Comparison of ENCODE assay signal across 9 mouse cellular contexts in genomic region chr16:34093734-34094445, GRCm38 (mm10).
DNase-seq lines count a peak whose midpoint lies in the region; ATAC-seq and TF ChIP-seq lines count a peak whose summit lies in the region.
"Had no signal": no experiment of that assay in that cellular context is flagged by ENCODE, and none has a peak within 500 bp of the region (broad histone marks: within the 10 kb centered on the region; RNA-seq: fewer than 3 reads in every experiment).

No protein-coding gene starts in this region.

- peaks cover 9% of the 10 kb centered on the region; the same call in 1 of the 2 replicates for H3K36me3 ChIP-seq in heart, embryonic 14.5 days (ENCODE audit: control insufficient read depth, insufficient read depth, low read length)
- H3K36me3 ChIP-seq in ES-Bruce4 (ENCODE audit: control insufficient read depth, insufficient read depth, low read length, poor library complexity, severe bottlenecking) = no peaks in the 10 kb centered on the region
- H3K36me3 ChIP-seq in forebrain, embryonic 14.5 days (ENCODE audit: control insufficient read depth, insufficient read depth, low read length) = 0 out of 2 replicates have a peak, but pooled peaks cover 5% of the 10 kb centered on the region
- H3K36me3 ChIP-seq in liver, embryonic 15.5 days (replicated peaks) = no peaks in the 10 kb centered on the region

- peak overlapping the region; percentile 88 for H3K9ac ChIP-seq in heart, embryonic 14.5 days (ENCODE audit: low read length)
- no peak overlapping the region for H3K9ac ChIP-seq in ES-Bruce4 (ENCODE audit: low read depth, poor library complexity, severe bottlenecking)
- H3K9ac ChIP-seq in forebrain, embryonic 14.5 days (ENCODE audit: low read length) = peak overlapping the region; percentile 57
- no peak overlapping the region for H3K9ac ChIP-seq in liver, embryonic 15.5 days

- no peak for TF ChIP-seq EP300 in ES-Bruce4 (IDR thresholded peaks at IDR 0.05; ENCODE audit: insufficient read depth, low read depth, low read length)

- H3K4me2 ChIP-seq in heart, embryonic 14.5 days (ENCODE audit: low read length) = peak overlapping the region; percentile 88
- peak overlapping the region; percentile 64 for H3K4me2 ChIP-seq in forebrain, embryonic 14.5 days (ENCODE audit: low read length)
- H3K4me2 ChIP-seq in liver, embryonic 15.5 days = peak overlapping the region; percentile 76

- H3K27me3 ChIP-seq in heart, embryonic 14.5 days (ENCODE audit: control insufficient read depth, insufficient read depth, low read length) = no peaks in the 10 kb centered on the region
- no peaks in the 10 kb centered on the region for H3K27me3 ChIP-seq in ES-Bruce4 (ENCODE audit: control insufficient read depth, insufficient read depth, low read length, poor library complexity, severe bottlenecking)
- peaks cover 11% of the 10 kb centered on the region; the same call in 1 of the 2 replicates for H3K27me3 ChIP-seq in forebrain, embryonic 14.5 days (replicated peaks; ENCODE audit: control insufficient read depth, insufficient read depth, low read length)
- H3K27me3 ChIP-seq in liver, embryonic 15.5 days = peaks cover 53% of the 10 kb centered on the region
- H3K27me3 ChIP-seq: Patski had no signal

- peak overlapping the region; percentile 59 to 77 for H3K27ac ChIP-seq in heart, embryonic 14.5 days (replicated peaks in 1 of 2; ENCODE audit: control insufficient read depth in 1 of 2, insufficient read depth in 1 of 2, low read depth in 2 of 2, low read length in 2 of 2)
- H3K27ac ChIP-seq in ES-Bruce4 (ENCODE audit: insufficient read depth, low read length) = no peak overlapping the region
- H3K27ac ChIP-seq in forebrain, embryonic 14.5 days (ENCODE audit: low read depth, low read length) = peak overlapping the region; percentile 62; the same call in 1 of the 2 replicates
- H3K27ac ChIP-seq in liver, embryonic 15.5 days (replicated peaks) = no peak overlapping the region

- H3K4me1 ChIP-seq in heart, embryonic 14.5 days (ENCODE audit: control insufficient read depth in 2 of 2, insufficient read depth in 2 of 2, low read length in 2 of 2) = peaks cover 5 to 25% of the 10 kb centered on the region in 2 experiments
- no peaks in the 10 kb centered on the region for H3K4me1 ChIP-seq in ES-Bruce4 (ENCODE audit: control insufficient read depth, insufficient read depth, low read length)
- peaks cover 26% of the 10 kb centered on the region for H3K4me1 ChIP-seq in forebrain, embryonic 14.5 days (ENCODE audit: control insufficient read depth, insufficient read depth, low read length)
- peaks cover 27% of the 10 kb centered on the region for H3K4me1 ChIP-seq in liver, embryonic 15.5 days (replicated peaks)

- H3K4me3 ChIP-seq in heart, embryonic 14.5 days (ENCODE audit: control insufficient read depth in 1 of 2, insufficient read depth in 1 of 2, low read depth in 1 of 2, low read length in 2 of 2) = peak overlapping the region; percentile 77 to 86
- peak overlapping the region; percentile 51 for H3K4me3 ChIP-seq in ES-Bruce4 (ENCODE audit: low read depth, low read length)
- H3K4me3 ChIP-seq in forebrain, embryonic 14.5 days (ENCODE audit: low read depth, low read length) = peak overlapping the region; percentile 31
- peak overlapping the region; percentile 62 for H3K4me3 ChIP-seq in liver, embryonic 15.5 days (replicated peaks)

- no peak for DNase-seq in heart, postnatal 10 days
- DNase-seq in forebrain, embryonic 14.5 days (ENCODE audit: low spot score) = no peak
- no peak for DNase-seq in layer of hippocampus, adult 8-10 months (ENCODE audit: low spot score in 2 of 2)
- no peak for DNase-seq in thymus, postnatal 0 days (ENCODE audit: low spot score)
- DNase-seq in cerebellum, adult 8-10 months = no peak

- no peaks in the 10 kb centered on the region for H3K9me3 ChIP-seq in heart, embryonic 14.5 days (ENCODE audit: control insufficient read depth, low read length)
- no peaks in the 10 kb centered on the region for H3K9me3 ChIP-seq in ES-Bruce4 (replicated peaks; ENCODE audit: control insufficient read depth, insufficient read depth, low read length, poor library complexity, severe bottlenecking)
- no peaks in the 10 kb centered on the region for H3K9me3 ChIP-seq in forebrain, embryonic 14.5 days (replicated peaks; ENCODE audit: control insufficient read depth, low read length)
- no peaks in the 10 kb centered on the region for H3K9me3 ChIP-seq in liver, embryonic 15.5 days (replicated peaks)

- TF ChIP-seq CTCF in ES-Bruce4 (IDR thresholded peaks at IDR 0.05; ENCODE audit: low read depth, low read length) = no peak

- 4% methylated on average over 14 of the region's 14 CpGs for WGBS in heart, embryonic 14.5 days
- WGBS in forebrain, embryonic 14.5 days = 3% methylated on average over 14 of the region's 14 CpGs
- WGBS in liver, embryonic 15.5 days (ENCODE audit: insufficient replicate concordance) = 4% methylated on average over 14 of the region's 14 CpGs

- TF ChIP-seq POLR2A in ES-Bruce4 (IDR thresholded peaks at IDR 0.05; ENCODE audit: insufficient read depth, low read length) = no peak

- ATAC-seq in heart, embryonic 14.5 days (ENCODE audit: insufficient number of reproducible peaks, insufficient read depth, low FRiP score, low read depth) = no peak
- 0 out of 2 replicates have a peak, but pooled peaks have one; percentile 1 for ATAC-seq in forebrain, embryonic 14.5 days
- ATAC-seq in liver, embryonic 15.5 days (ENCODE audit: insufficient read depth) = no peak
- ATAC-seq: Patski had no signal

- intact Hi-C loops in heart, postnatal 10 days (cut with DNase I) = loop anchor here (5.0 kb wide), 3 partner anchors 37 to 92 kb away; no protein-coding TSS in a partner anchor

Comparison
In these comparisons a context has a peak if more than half of its experiments do, and no peak if none do; other contexts are left out.
1. H3K27ac ChIP-seq: peak in heart, embryonic 14.5 days (2 of 2) and forebrain, embryonic 14.5 days (single experiment); none in ES-Bruce4 (single experiment) and liver, embryonic 15.5 days (single experiment).
2. H3K4me3 ChIP-seq: peak in every context shown above with its lines; median percentile 82 in heart, embryonic 14.5 days; 62 in liver, embryonic 15.5 days; 51 in ES-Bruce4; 31 in forebrain, embryonic 14.5 days.
3. H3K9ac ChIP-seq: peak in heart, embryonic 14.5 days (single experiment) and forebrain, embryonic 14.5 days (single experiment); none in ES-Bruce4 (single experiment) and liver, embryonic 15.5 days (single experiment).
4. Peak in every context shown above with its lines, with median percentiles within 50 percentile points of each other: H3K4me2 ChIP-seq.